Comparison of ENCODE assay signal across 14 mouse cellular contexts in the genomic region with DNA sequence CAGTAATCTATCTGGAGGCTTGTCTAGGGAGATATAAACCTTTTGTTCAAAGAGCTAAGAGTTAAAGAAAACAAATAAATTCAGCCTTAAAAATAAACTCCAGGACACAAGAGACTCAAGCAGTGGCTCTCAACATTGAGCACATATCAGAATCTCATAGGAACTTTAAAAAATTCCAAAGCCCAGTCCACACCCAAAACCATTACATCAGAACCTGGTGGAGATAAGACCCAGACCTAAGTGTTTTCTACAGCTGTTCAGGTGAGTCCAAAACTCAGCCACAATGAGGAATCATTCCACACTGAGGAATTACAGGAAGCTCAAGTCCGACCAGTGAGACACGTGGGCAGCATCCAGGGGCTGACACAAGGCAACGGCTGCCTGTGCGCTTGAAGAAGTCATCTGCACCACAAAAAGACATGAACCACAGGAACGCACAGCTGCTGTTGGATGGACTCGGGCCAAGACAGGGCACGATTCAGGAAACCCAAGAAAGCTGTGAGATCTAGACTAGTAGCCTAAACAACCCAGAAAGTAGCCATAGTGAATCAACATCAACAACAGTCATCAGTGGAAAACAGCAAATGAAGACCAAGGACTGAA.
DNase-seq lines count a peak whose midpoint lies in the region; ATAC-seq lines count a peak whose summit lies in the region.
"Had no signal": no experiment of that assay in that cellular context is flagged by ENCODE, and none has a peak within 500 bp of the region (broad histone marks: within the 10 kb centered on the region; RNA-seq: fewer than 3 reads in every experiment).

No protein-coding gene starts in this region.

- ATAC-seq in monocyte, adult 5-6 weeks (replicated peaks; ENCODE audit: insufficient number of reproducible peaks, low FRiP score, low TSS enrichment, poor library complexity, severe bottlenecking): peak; percentile 36; the same call in 1 of the 2 replicates
- ATAC-seq in forebrain, embryonic 11.5 days (replicated peaks; ENCODE audit: low FRiP score): no peak
- ATAC-seq in hindbrain, embryonic 13.5 days (ENCODE audit: low FRiP score): no peak
- ATAC-seq: intestine, postnatal 0 days had no signal

- DNase-seq in cerebellum, postnatal 10 days: peak; percentile 9 to 28
- no peak for DNase-seq in cerebellum, postnatal 36 days
- peak; percentile 34 to 45 for DNase-seq in right cerebral cortex, postnatal 10 days (ENCODE audit: low spot score in 2 of 2)
- no peak for DNase-seq in right cerebral cortex, postnatal 36 days (ENCODE audit: low spot score in 2 of 2)
- DNase-seq in forebrain, embryonic 11.5 days (ENCODE audit: low spot score): no peak
- DNase-seq in retina, embryonic 14.5 days (ENCODE audit: low spot score): no peak
- DNase-seq: adrenal gland, postnatal 10 days; cerebellum, adult 2 months; lung, embryonic 14.5 days had no signal

- no peak overlapping the region for H3K4me2 ChIP-seq in forebrain, embryonic 11.5 days (ENCODE audit: low read depth, low read length, severe bottlenecking)
- no peak overlapping the region for H3K4me2 ChIP-seq in hindbrain, embryonic 13.5 days
- H3K4me2 ChIP-seq: embryonic facial prominence, embryonic 15.5 days; lung, embryonic 14.5 days had no signal

- H3K27ac ChIP-seq in forebrain, embryonic 11.5 days (ENCODE audit: low read depth, low read length): no peak overlapping the region
- no peak overlapping the region for H3K27ac ChIP-seq in hindbrain, embryonic 13.5 days
- H3K27ac ChIP-seq: embryonic facial prominence, embryonic 15.5 days; layer of hippocampus, adult 2 months had no signal

- no peak overlapping the region for H3K4me3 ChIP-seq in forebrain, embryonic 11.5 days (ENCODE audit: low read depth, low read length)
- H3K4me3 ChIP-seq in hindbrain, embryonic 13.5 days: no peak overlapping the region
- H3K4me3 ChIP-seq: embryonic facial prominence, embryonic 15.5 days; layer of hippocampus, adult 2 months had no signal

- H3K36me3 ChIP-seq in forebrain, embryonic 11.5 days (ENCODE audit: control insufficient read depth, insufficient read depth, low read length): no peaks in the 10 kb centered on the region
- H3K36me3 ChIP-seq in hindbrain, embryonic 13.5 days: no peaks in the 10 kb centered on the region
- H3K36me3 ChIP-seq: embryonic facial prominence, embryonic 15.5 days had no signal

- no peaks in the 10 kb centered on the region for H3K27me3 ChIP-seq in forebrain, embryonic 11.5 days (ENCODE audit: control insufficient read depth, insufficient read depth, low read length)
- H3K27me3 ChIP-seq in hindbrain, embryonic 13.5 days: no peaks in the 10 kb centered on the region
- H3K27me3 ChIP-seq: embryonic facial prominence, embryonic 15.5 days had no signal

- no peaks in the 10 kb centered on the region for H3K9me3 ChIP-seq in forebrain, embryonic 11.5 days (ENCODE audit: control insufficient read depth, low read length)
- no peaks in the 10 kb centered on the region for H3K9me3 ChIP-seq in hindbrain, embryonic 13.5 days
- H3K9me3 ChIP-seq: embryonic facial prominence, embryonic 15.5 days had no signal

- no peaks in the 10 kb centered on the region for H3K4me1 ChIP-seq in forebrain, embryonic 11.5 days (replicated peaks; ENCODE audit: control insufficient read depth, insufficient read depth, low read length)
- no peaks in the 10 kb centered on the region for H3K4me1 ChIP-seq in hindbrain, embryonic 13.5 days (replicated peaks)
- H3K4me1 ChIP-seq: embryonic facial prominence, embryonic 15.5 days had no signal

- 93% methylated on average over 7 of the region's 7 CpGs for WGBS in forebrain, embryonic 11.5 days
- 94% methylated on average over 7 of the region's 7 CpGs for WGBS in hindbrain, embryonic 13.5 days

- no peak overlapping the region for H3K9ac ChIP-seq in forebrain, embryonic 11.5 days (ENCODE audit: low read length)
- no peak overlapping the region for H3K9ac ChIP-seq in hindbrain, embryonic 13.5 days
- H3K9ac ChIP-seq: embryonic facial prominence, embryonic 15.5 days; lung, embryonic 14.5 days had no signal

Comparison
In these comparisons a context has a peak if more than half of its experiments do, and no peak if none do; other contexts are left out.
1. DNase-seq: peak in cerebellum, postnatal 10 days (2 of 2) and right cerebral cortex, postnatal 10 days (2 of 2); none in cerebellum, postnatal 36 days (0 of 2), right cerebral cortex, postnatal 36 days (0 of 2), forebrain, embryonic 11.5 days (single experiment) and retina, embryonic 14.5 days (single experiment).